Mouse (Mus musculus) ES-E14 (cell line): Measurements from ENCODE around the gene Sstr3.

ENCODE experiments used
- CHD2 ChIP-seq: IDR thresholded peaks from 2 replicates; pipeline ENCODE4 v1.6.1; 2014; ENCODE audit warnings: mild to moderate bottlenecking, low read depth, low read length, inconsistent platforms
- HCFC1 ChIP-seq: IDR thresholded peaks from 2 replicates; pipeline ENCODE4 v1.6.1; 2012; ENCODE audit warnings: low read length, inconsistent platforms, borderline replicate concordance; ENCODE audit not compliant: insufficient read depth
- MAFK ChIP-seq: IDR thresholded peaks from 2 replicates; pipeline ENCODE4 v1.6.1; 2014; ENCODE audit warnings: mild to moderate bottlenecking, low read depth, low read length, inconsistent platforms; ENCODE audit not compliant: insufficient read depth
- ZC3H11A ChIP-seq: IDR thresholded peaks from 2 replicates; pipeline ENCODE4 v1.6.1; 2012; ENCODE audit warnings: low read depth, mild to moderate bottlenecking, inconsistent platforms, low read length, borderline replicate concordance

DNA sequence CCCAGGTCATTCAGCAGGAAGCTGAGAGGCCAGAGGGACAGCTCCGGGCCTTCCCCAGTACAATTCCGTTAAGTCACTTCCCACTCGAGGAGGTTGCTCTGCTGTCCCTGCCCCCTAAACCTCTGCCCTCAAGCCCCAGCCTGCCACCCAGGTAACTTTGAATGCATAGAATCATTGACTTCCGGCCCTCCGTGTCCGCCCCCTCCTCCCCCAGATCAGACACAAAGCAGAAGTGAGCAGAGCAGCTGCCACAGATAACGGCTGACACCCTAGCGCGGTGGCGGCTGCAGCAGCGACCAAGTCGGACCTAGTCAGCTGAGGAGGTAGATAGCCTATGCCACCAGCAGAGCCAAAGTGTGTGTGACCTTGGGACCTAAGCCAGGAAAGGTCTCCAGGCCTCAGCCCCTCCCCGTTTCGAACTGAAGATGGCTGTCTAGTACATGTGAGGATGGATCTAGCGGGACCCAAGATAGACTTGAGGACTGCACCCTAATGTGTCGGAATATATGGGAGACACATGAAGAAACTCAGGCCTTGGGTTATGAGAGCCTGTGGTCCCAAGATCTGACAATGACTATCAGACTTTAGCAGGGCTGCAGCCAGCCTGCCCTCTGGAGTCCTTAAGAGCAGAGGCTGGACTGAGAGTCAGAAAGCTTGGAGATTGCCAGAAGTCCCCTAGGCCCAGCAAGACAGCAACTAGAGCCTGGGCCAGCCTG lies 27.2 kb upstream of the Sstr3 start:
- TF ChIP-seq ZC3H11A, result no peak
- no peak for TF ChIP-seq CHD2
- no peak for TF ChIP-seq HCFC1
- TF ChIP-seq MAFK, result no peak
